Mouse (Mus musculus) heart, embryonic 10.5 days (tissue): ENCODE data around the gene Vmn1r221. TPM values are rescaled to one million over a fixed set of nuclear protein-coding genes. Genes with fewer than 3 reads are reported as not detected.

Source experiments
- polyA plus RNA-seq: library from polyadenylated mRNA; unstranded; fragments of >200 nt; fragmentation: Nextera tagmentation; extraction: Ambion mirVana; gene quantifications from 2 replicates; pipeline ENCODE4 v1.2.1, GENCODE M21; 2016

Vmn1r221 gene
- polyA plus RNA-seq, 1 experiment from 2014 or later = not detected

Other genes starting within 250 kb of the Vmn1r221 start
- not detected in 2 replicates for gene Vmn1r213, start 206.5 kb upstream of the Vmn1r221 start, polyA plus RNA-seq
- not detected in 2 replicates for gene Vmn1r214, start 183.7 kb upstream of the Vmn1r221 start, polyA plus RNA-seq
- gene Vmn1r215, start 146.1 kb upstream of the Vmn1r221 start, polyA plus RNA-seq = not detected in 2 replicates
- gene Vmn1r217, start 95.9 kb upstream of the Vmn1r221 start, polyA plus RNA-seq = not detected in 2 replicates
- gene Vmn1r218, start 81.0 kb upstream of the Vmn1r221 start, polyA plus RNA-seq = not detected in 2 replicates
- 0.03 TPM in 1 of 2 replicates, not detected in the other for gene Vmn1r219, start 54.8 kb upstream of the Vmn1r221 start, polyA plus RNA-seq
- not detected in 2 replicates for gene Vmn1r220, start 26.2 kb upstream of the Vmn1r221 start, polyA plus RNA-seq
- not detected in 2 replicates for gene Vmn1r222, start 21.8 kb downstream of the Vmn1r221 start, polyA plus RNA-seq
- gene Vmn1r223, start 33.0 kb downstream of the Vmn1r221 start, polyA plus RNA-seq = not detected in 2 replicates
- gene Zfp322a, start 155.1 kb downstream of the Vmn1r221 start, polyA plus RNA-seq = 39.0 and 42.2 TPM in 2 replicates
- gene Abt1, start 209.7 kb downstream of the Vmn1r221 start, polyA plus RNA-seq = 10.1 and 13.0 TPM in 2 replicates